Mouse (Mus musculus): Measurements from ENCODE around the gene Tnni3k.
A peak's percentile ranks its signal among the peaks of the same experiment; 100 is the strongest.

The Tnni3k gene

DNA sequence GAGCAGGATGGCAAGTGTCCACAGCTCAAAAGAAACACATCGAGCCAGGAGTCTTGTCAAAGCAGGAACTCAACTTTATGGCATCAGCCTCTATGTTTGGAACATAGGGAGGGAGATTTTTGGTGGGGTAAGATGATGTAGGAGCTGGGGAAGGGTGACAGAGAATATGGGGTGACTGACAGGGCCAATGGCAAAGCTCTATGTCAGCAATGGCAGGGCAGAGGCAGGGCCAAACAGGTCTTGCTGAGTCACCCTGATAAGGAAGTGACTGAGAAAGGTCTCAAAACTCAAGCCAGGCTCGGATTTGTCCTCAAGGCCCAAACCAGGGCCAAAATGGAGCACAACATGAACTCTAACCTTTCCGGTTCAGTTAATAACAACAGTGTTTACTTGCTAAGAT lies 219.1 kb downstream of the Tnni3k start:
- no peak for DNase-seq (ENCODE audit: extremely low spot score)

DNA sequence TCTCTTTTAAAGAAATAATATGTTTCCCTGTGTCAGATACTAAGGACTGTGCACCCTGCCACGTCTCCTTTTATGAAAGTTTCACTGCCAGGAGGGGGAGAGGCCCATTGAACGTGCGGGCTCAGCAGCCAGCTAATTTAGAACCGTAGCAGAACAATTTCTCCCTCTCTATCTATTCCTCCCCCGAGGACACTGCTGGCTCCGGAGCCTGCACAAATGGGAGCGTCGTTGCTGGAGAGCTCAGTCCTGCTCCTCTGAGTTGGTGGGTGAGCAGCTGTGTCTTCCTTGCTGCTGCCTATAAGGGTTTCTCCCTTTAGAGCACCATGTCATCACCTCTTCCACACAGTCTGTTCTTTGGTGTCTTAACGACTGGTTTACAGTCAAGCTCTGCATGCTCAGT lies 220.8 kb downstream of the Tnni3k start:
- no peak for DNase-seq (ENCODE audit: extremely low spot score)

DNA sequence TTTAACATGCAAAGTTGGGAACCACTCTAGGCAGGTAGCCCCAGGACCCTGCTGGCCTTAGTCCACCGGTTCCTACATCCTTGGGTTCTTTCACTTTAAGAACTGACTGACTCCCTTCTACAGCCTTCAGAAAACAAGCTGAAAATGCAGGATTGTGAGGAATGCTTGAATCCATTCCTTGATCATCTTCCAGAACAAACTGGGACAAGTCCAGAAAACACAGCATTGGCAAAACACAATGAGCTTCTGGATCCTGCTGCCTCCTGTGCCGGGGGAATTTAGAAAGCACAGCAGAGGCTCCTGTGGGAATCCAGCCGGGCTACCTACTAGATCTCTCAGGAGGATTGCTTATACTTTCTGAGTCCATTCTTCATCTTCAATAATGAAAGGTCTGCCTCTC lies 229.5 kb downstream of the Tnni3k start:
- no peak for DNase-seq (ENCODE audit: extremely low spot score)

DNA sequence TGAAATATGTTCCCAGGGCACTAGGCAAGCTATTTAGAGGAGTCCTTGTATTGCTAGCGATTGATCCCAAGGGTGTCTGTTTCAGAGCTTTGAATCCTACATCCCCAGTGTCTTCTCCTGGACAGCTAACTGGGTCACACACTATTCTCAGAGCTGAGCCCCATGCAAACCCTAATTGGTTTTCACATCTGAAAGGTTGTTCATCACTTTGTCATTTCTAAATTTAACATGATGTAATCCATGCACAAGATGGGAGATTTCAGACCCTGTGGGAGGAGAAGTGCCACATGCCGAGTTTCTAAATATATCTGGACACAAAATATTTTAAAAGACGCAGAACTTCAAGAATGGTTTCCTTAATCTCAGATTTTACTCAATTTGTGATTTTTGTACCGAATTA lies 230.5 kb downstream of the Tnni3k start:
- DNase-seq (ENCODE audit: extremely low spot score), result no peak

DNA sequence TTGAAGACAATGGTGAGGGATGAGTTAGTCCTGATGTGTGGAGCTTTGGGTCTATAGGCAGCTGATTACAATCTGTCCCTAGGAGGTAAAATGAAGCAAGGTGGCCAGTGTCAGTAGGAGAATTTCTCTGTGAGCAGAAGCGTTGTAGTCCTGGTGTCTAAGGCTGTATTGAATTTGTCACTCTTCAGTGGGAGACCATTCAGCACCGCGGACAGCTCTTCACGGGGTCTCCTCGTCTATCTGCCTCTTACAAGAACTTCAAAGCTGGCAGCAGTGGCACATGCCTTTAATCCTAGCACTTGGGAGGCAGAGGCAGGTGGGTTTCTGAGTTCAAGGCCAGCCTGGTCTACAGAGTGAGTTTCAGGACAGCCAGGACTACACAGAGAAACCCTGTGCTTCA lies 235.5 kb downstream of the Tnni3k start:
- peak; percentile 68 for DNase-seq (ENCODE audit: extremely low spot score)

DNA sequence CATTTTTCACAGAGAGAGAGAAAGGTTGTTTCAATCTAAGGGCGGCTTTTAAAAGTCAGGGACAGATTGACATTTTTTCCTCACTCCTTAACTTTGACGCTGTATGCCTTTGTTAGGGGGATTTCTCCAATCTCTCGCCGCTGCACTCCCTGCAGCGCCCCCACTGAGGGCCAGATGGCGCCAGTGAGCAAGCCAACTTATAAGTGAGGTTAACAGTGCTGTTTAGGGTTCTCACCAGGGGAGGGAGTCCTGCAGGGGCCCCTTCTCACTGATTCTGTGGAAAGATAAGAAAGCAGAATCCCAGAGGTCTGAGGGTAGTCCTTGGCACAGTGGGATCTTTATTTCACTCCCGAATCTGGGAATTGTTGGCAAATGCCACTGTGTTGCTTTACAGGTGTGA lies 237.5 kb downstream of the Tnni3k start:
- DNase-seq (ENCODE audit: extremely low spot score), result peak; percentile 67

DNA sequence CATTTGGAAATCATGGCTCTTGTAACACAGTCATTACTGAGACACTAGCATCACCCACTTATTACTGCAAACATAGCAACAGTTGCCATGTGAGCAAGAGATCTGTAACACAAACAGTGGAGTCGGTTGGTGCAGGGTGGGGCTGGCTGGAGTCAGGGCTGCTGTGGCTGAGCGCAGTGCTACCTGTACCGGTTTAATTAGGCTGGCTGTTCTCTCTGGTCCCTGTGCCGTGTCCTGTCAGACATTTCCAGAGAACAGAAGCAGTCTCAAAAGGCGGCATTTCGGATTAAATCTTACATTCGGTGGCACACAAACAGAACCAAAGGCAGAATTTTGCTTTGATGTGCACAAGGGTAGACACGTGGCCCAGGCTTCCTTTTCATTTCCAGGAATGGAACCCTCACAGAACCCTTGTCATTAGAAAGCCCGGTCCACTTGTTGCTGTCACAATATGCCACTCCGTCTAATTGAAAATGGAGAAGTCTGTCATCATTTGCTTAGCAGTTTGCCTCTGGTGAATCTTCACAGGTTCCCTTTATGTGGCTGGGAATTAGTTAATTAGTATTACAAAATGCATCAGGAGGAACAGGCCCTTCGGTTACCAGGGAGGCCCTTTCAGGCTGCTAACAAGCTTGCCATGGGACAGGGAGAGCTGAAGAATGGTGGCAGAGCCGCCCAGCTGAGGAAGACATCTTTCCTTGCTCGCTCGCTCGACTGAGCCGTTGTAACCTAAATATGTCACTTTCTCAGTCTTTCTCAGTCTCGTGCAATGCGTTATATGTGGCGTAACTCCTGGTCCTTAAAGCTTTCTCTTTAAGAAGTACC lies 238.2 kb downstream of the Tnni3k start:
- DNase-seq (ENCODE audit: extremely low spot score), result no peak

DNA sequence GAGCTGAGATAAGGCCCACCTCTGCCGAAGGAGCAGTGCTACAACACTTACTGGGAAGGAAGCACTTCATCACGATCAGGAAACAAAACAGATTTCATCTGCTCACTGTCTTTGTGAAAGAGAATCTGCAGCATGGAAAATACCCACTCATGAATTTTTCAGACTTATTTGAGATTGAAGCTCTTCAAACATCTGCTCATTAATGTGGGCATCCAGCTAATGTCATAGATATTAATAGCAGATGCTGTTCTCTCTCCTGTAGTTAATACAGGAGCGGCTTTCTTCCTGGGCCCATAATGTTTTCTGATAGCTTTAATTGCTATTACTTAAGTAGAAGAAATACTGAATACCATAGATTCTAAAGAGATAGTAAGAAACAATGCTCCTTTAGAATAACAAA lies 239.0 kb downstream of the Tnni3k start:
- DNase-seq (ENCODE audit: extremely low spot score), result no peak

DNA sequence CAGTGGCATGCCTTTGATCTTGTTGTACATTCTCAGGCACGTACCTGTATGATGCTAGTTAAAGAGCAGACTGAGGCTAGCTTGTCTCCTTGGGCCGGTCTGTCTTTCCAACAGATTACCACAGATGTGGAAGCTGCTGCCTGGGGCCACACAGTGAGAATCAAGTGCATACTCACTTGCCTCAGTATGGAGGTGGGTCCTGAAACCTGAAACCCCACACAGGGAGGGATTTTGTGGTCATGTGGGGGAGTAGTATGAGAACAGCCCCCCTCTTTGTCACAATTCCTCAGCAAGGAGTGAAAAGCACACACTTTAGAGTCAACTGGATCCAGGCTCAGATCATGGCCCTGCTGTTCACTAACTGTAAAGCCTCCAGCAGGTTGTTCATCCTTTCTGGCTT lies 239.6 kb downstream of the Tnni3k start:
- no peak for DNase-seq (ENCODE audit: extremely low spot score)

DNA sequence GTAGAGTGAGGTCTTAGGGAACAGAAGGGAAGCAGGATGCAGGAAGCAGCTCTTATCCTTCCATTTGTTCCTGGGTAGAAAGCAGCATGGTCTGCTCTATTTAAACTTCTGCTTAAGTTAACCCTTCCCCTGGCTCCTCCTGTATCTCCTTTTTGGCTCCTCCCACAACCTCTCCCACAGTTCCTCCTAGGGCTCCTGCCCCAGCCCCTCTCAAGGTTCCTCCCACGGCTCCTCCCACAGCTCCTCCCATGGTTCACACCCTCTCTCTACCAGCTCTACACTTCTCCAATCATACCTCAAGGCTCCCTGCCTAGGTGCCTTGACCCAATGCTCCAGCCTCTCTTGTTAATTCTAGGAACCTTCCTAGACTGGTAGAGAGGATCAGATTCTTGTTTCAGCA lies 242.3 kb downstream of the Tnni3k start:
- no peak for DNase-seq (ENCODE audit: extremely low spot score)

DNA sequence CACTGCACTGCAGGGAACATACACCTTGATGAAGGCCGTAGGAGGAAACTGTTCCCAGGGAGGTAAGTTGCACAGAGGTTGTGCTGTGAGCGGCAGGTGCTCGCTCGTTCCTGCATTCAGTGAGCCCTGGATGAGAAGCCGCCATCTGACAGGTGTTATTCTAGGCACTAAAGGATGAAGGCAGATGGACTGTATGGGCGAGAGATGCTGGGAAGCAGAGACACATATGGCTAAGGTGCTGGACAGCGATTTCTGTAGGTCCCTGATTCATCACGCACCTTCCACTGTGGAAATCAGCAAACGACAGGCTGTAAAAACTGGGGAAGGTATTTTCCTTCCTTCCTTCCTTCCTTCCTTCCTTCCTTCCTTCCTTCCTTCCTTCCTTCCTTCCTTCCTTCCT lies 243.4 kb downstream of the Tnni3k start:
- DNase-seq (ENCODE audit: extremely low spot score), result no peak

DNA sequence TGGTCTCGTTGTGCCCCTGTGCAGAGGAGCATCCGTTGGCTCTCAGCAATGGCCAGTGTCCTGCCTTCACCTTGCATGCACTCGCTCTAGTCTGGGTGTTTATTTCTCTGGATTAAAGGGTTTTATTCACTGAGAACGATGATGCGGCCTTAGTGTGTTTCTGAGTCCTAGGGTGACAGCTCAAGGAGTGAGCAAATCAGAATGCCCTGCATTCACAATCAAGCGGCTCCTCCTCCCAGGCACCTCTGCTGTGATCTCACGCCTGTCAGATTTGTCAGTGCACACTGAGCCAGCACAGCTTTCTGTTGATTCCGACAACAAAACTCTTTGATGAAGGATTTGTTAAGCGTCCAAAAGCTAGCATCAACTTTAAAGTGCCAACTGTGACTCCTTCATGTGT lies 243.9 kb downstream of the Tnni3k start:
- no peak for DNase-seq (ENCODE audit: extremely low spot score)

DNA sequence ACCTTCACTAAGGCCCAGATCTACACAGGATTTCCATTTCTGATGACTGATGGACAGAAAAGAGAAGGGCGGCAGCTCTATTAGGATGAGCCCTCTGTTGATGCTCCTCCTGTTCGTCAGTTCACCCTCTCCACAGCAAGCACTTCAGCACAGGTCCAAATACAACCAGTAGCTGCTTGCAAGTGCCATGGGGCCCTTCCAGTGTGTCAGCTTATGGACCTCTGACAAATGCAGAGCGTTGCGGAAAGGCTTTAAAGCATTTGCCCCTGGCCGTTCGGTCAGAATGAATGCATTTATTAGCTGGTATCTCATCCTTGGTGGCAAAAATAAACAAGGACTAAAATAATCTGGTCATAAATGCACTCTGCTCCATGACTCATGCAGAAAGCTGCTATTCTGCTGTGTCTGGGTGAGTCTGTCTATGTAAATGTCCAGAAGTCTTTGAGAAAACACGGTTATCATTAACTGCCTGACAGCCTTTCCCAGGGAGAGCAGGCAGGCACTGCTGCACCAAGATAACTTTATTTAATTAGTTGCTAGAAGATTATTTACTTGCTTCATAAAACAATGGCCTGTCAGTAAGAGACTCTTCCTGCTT lies 244.8 kb downstream of the Tnni3k start:
- DNase-seq (ENCODE audit: extremely low spot score), result no peak

DNA sequence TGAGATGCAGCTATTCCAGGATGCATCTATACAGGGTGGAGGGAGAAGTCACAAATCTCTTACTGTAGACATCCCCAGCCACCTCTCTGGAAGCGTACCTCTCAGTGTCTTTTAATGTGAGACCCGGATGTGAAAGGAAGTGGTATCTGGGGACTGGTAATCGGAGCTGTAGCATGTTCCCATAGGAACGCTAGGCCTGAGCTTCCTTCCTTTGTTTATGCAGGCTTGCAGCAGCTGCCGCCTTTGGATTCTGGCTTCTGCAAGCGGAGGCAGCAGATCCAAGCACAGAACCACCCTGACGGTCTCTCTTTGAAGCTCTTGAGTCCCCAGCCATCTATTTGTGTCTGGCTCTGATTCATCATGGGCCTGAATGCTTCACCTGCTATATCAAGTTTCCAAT lies 248.6 kb downstream of the Tnni3k start:
- DNase-seq (ENCODE audit: extremely low spot score), result peak; percentile 37

DNA sequence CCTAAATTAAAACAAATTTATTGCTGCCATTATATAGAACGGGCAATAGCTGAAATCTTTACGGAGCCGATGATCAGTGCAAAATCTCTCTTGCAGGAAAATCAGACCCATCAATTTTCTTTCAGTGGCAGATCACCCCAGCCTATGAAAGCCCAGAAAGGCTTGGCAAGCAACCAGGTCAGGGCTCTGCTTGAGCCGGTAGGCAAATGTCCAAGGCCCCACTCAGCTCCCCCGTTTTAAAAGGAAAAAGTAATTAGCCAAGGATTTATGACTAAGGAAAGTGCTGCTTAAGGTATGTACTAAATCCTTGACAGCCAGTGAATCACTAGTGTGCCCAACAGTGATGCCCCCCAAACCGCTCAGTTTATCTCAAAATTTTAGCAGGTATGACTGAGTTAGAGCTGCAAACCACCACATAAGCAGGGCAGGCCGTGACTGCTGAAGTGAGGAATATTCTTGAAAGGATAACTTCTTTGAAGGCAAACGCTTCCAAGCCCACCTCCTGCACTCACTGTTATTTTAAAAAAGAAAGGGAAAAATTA lies 254.2 kb downstream of the Tnni3k start:
- no peak for DNase-seq (ENCODE audit: extremely low spot score)

DNA sequence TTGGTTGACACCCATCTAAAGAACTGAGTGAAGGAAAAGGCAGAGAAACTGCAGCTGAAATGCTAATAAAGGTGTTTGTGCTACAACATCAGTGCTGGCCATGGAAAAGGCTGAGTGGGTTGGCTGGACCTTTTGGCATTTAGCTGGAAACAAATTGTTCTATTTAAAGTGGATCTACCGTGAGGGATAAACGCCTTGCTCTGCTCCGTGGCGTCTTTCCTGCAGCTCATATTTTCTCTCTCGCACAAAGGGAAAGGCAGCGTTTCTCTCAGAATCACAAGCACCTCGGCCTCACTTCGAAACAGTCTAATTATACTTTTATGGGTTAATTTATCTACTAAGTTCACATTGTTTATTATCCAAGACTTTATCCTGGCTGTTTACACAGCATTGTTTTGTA lies 254.8 kb downstream of the Tnni3k start:
- no peak for DNase-seq (ENCODE audit: extremely low spot score)

DNA sequence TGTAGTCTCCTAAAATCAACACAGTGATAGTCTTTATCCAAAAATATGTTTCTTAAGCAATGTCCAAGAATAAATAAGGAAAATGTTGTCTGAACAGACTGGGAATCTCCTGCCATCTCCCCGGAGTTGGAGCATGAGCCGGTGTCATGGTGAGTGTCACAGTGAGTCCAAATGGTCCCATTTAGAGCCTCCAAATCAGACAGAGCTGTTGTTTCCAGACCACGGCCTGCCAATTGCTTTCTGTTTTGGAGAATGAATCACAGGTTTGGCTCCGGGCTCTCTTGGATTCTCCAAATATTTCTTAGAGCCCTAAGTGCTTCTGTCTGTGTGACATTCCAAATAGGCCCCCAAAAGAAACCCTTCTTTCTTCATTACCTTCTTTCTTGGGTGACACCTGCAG lies 256.4 kb downstream of the Tnni3k start:
- no peak for DNase-seq (ENCODE audit: extremely low spot score)

DNA sequence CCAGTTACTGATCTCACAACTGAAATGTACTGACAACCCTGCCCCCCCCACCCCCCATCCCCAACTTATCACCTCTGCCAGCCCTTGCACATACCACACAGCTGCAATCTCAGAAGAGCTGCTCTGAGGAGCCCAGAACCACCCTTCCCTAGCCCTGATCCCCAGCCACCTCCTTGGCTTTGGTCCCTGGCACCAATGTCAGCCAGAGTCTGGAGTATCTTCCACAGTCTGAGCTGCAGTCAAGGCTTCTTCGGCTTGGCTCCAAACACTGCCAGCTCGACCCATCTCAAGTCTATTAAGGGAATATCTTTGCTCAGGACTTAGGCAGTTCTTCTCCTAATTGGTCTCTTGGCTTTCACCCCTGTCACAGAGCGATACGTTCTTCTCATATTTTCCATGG lies 261.6 kb downstream of the Tnni3k start:
- DNase-seq (ENCODE audit: extremely low spot score), result no peak

DNA sequence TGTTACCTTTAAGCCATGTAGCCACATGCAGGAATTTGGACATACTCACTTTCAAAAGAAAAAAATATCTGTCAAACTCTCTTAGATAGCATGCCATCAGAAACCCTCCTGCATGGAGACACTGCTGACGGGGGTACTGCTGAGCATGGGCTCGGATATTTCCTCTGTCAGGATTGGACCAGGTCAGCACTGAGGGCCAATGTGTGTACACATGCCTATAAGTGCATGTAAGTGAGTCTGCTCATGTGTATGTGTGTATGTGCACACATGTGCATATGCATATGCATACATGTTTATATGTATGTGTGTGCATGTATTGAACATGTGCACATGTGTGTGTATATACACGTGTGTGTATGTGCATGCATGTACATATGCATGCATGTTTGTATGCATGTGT lies 267.6 kb downstream of the Tnni3k start:
- DNase-seq (ENCODE audit: extremely low spot score), result no peak

DNA sequence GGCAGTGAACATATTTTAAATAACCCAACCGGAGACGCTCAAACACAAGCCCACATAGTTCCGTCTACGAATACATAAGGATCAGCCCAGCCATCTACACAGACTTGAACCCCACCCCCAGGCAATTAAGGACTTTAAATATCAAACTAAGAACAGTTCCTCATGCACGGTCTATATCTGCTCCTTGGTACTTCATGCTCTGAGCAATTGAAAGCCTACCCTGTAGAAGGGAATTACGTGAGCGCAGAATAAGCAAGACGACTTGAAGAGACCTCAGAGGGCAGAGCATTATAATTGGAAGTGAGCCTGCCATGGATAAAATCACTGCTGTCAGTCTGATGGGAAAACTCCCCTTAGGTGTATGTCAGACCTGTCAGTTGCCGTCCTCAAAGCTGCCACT lies 268.9 kb downstream of the Tnni3k start:
- no peak for DNase-seq (ENCODE audit: extremely low spot score)

DNA sequence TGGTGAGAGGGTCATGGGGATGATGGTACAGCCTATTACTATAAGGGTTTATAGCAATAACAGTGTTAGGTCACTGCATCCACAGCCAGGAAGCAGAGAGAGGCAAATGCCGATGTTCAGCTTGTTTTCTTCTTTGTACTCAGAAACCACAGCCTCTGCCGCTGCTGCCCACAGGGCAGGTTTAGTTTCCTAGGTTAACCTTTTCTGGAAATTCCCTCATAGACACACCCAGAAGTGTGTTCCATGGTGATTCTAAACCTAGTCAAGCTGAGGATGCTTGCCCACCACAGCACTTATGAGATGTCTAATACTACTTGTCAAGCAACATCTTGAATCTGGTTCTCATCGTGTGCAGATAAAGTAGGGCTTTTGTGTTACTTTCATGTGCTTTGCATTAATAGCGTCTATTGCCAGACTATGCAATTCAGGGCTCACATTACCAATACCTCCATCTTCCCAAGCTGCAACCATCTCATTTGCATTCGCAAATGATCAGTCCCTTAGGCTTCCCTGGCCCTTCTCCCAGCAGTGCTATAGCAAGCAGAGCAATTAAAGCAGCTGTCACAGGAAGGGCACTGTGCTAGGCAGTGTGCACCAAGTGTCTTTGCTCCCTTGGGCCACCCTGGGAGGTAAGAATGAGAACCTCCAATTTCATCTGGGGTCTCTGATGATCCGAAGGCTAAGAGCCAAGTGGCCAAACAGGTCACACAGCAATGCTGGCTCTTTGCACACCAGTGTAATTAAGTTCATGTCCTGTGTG lies 276.2 kb downstream of the Tnni3k start:
- no peak for DNase-seq (ENCODE audit: extremely low spot score)

DNA sequence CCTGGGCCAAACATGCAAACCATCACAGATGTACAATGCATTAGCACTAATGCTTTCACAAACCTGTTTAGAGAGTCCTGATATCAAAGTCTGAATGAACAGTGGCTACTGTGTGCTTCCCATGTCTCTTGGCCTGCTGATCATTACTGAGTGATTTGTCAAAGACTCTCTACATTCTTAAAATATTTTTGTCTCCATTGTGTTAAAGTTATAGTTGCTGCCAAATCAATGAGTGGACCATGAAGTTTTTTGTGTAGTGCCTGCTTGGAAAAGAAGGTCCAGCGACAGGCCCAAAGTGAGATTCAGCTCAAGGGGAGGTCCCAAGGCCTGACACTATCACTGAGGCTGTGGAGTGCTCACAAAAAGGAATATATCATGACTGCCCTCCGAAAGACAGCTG lies 283.6 kb downstream of the Tnni3k start:
- no peak for DNase-seq (ENCODE audit: extremely low spot score)

DNA sequence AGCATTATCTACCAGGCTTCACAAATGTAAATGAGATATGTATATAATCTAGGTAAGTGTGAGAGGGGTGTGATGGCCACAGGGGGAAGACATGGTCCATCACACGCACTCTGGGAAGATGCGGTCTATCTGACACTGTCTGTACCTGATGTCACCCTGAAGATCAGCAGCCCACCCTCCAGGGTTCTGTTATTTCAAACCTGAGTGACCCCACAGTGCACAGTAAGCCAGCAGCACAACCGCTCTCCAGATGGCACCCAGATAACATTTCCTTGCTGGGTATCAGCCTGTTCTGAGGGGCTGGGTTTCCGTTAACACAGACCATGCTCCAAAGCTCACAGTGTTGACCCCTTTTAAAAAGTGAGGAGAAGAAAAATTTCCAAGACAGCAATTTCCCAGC lies 288.9 kb downstream of the Tnni3k start:
- no peak for DNase-seq (ENCODE audit: extremely low spot score)
